Mouse (Mus musculus): Measurements from ENCODE around the gene Mia. TPM values are rescaled to one million over a fixed set of nuclear protein-coding genes. Genes with fewer than 3 reads are reported as not detected.

Mia gene
- total RNA-seq, 2 experiments from 2014 or later = 0.68 to 1.6 TPM

- intact Hi-C loops (cut with DNase I) = loop anchor here (2.0 kb wide), 2 partner anchors 29 to 63 kb away; partner anchors contain the start of genes BC024978 and Itpkc
- DNase-seq (ENCODE audit: extremely low spot score in 1 of 2, low spot score in 2 of 2) = peak; percentile 74 to 81
These were observed 14.7 kb downstream of the Mia start for GRCm38 (mm10) chr7:27166229-27166613.

GRCm38 (mm10) chr7:27165696-27166095, 15.3 kb downstream of the Mia start:
- no peak for TF ChIP-seq CTCF (IDR thresholded peaks at IDR 0.05)
- DNase-seq (ENCODE audit: extremely low spot score in 1 of 2, low spot score in 2 of 2) = no peak
- Histone ChIP-seq H3K27ac (peak overlapping the region; percentile 98), H3K4me3 (peak overlapping the region; percentile 71)
- intact Hi-C loops (cut with DNase I) = loop anchor here (2.0 kb wide), 2 partner anchors 29 to 63 kb away; partner anchors contain the start of genes BC024978 and Itpkc

More at GRCm38 (mm10) chr7:27166229-27166613, 14.7 kb downstream of the Mia start:
- no peak for TF ChIP-seq CTCF (IDR thresholded peaks at IDR 0.05)
- peak overlapping the region; percentile 98 for H3K27ac ChIP-seq
- H3K4me3 ChIP-seq = peak overlapping the region; percentile 71

- Histone ChIP-seq H3K27ac (peak overlapping the region; percentile 98), H3K4me3 (peak overlapping the region; percentile 71)
- intact Hi-C loops (cut with DNase I) = no loop called here
- TF ChIP-seq CTCF (IDR thresholded peaks at IDR 0.05) = no peak
- no peak for DNase-seq (ENCODE audit: extremely low spot score in 1 of 2, low spot score in 2 of 2)
These were observed 15.8 kb downstream of the Mia start for GRCm38 (mm10) chr7:27165007-27165655.

- peak overlapping the region; percentile 98 for H3K27ac ChIP-seq
These were observed 16.6 kb downstream of the Mia start for GRCm38 (mm10) chr7:27164112-27164947.

GRCm38 (mm10) chr7:27163450-27163805, 17.5 kb downstream of the Mia start:
- intact Hi-C loops (cut with DNase I) = no loop called here
- DNase-seq (ENCODE audit: extremely low spot score in 1 of 2, low spot score in 2 of 2) = no peak
- Histone ChIP-seq H3K4me3 (peak overlapping the region; percentile 71), H3K27ac (peak overlapping the region; percentile 98; the same call in 1 of the 2 replicates)
- no peak for TF ChIP-seq CTCF (IDR thresholded peaks at IDR 0.05)

More at GRCm38 (mm10) chr7:27164112-27164947, 16.6 kb downstream of the Mia start:
- no peak for TF ChIP-seq CTCF (IDR thresholded peaks at IDR 0.05)
- intact Hi-C loops (cut with DNase I) = no loop called here
- H3K4me3 ChIP-seq = peak overlapping the region; percentile 71
- DNase-seq (ENCODE audit: extremely low spot score in 1 of 2, low spot score in 2 of 2) = no peak

GRCm38 (mm10) chr7:27162780-27163449, 18.0 kb downstream of the Mia start:
- no peak for TF ChIP-seq CTCF (IDR thresholded peaks at IDR 0.05)
- H3K4me3 ChIP-seq = peak overlapping the region; percentile 71; the same call in 1 of the 2 replicates
- intact Hi-C loops (cut with DNase I) = no loop called here
- no peak for DNase-seq (ENCODE audit: extremely low spot score in 1 of 2, low spot score in 2 of 2)
- H3K27ac ChIP-seq = no peak overlapping the region

GRCm38 (mm10) chr7:27161744-27162143, 19.2 kb downstream of the Mia start:
- intact Hi-C loops (cut with DNase I) = no loop called here
- no peak overlapping the region for H3K27ac ChIP-seq
- no peak for DNase-seq (ENCODE audit: extremely low spot score in 1 of 2, low spot score in 2 of 2)
- no peak for TF ChIP-seq CTCF (IDR thresholded peaks at IDR 0.05)
- H3K4me3 ChIP-seq = no peak overlapping the region

GRCm38 (mm10) chr7:27160921-27161320, 20.0 kb downstream of the Mia start:
- H3K4me3 ChIP-seq = no peak overlapping the region
- intact Hi-C loops (cut with DNase I) = no loop called here
- H3K27ac ChIP-seq = no peak overlapping the region
- no peak for TF ChIP-seq CTCF (IDR thresholded peaks at IDR 0.05)
- peak in 1 of 2 experiments; percentile 8 for DNase-seq (ENCODE audit: extremely low spot score in 1 of 2, low spot score in 2 of 2)

- TF ChIP-seq CTCF (IDR thresholded peaks at IDR 0.05) = peak; percentile 97
- intact Hi-C loops (cut with DNase I) = no loop called here
- H3K27ac ChIP-seq = no peak overlapping the region; the same call in 1 of the 2 replicates
- no peak overlapping the region for H3K4me3 ChIP-seq
- peak; percentile 85 to 86 for DNase-seq (ENCODE audit: extremely low spot score in 1 of 2, low spot score in 2 of 2)
These were observed 21.1 kb downstream of the Mia start for GRCm38 (mm10) chr7:27159882-27160281.

- no peak for TF ChIP-seq CTCF (IDR thresholded peaks at IDR 0.05)
- DNase-seq (ENCODE audit: extremely low spot score in 1 of 2, low spot score in 2 of 2) = peak in 1 of 2 experiments; percentile 9
- Histone ChIP-seq H3K27ac (no peak overlapping the region), H3K4me3 (no peak overlapping the region)
- intact Hi-C loops (cut with DNase I) = no loop called here
These were observed 21.7 kb downstream of the Mia start for GRCm38 (mm10) chr7:27159256-27159655.

- intact Hi-C loops (cut with DNase I) = no loop called here
- H3K27ac ChIP-seq = no peak overlapping the region
- no peak overlapping the region for H3K4me3 ChIP-seq
- DNase-seq (ENCODE audit: extremely low spot score in 1 of 2, low spot score in 2 of 2) = no peak
- no peak for TF ChIP-seq CTCF (IDR thresholded peaks at IDR 0.05)
These were observed 22.8 kb downstream of the Mia start for GRCm38 (mm10) chr7:27158171-27158570.

- Histone ChIP-seq H3K4me3 (no peak overlapping the region), H3K27ac (no peak overlapping the region)
- no peak for TF ChIP-seq CTCF (IDR thresholded peaks at IDR 0.05)
- DNase-seq (ENCODE audit: extremely low spot score in 1 of 2, low spot score in 2 of 2) = peak in 1 of 2 experiments; percentile 58
- intact Hi-C loops (cut with DNase I) = no loop called here
These were observed 25.0 kb downstream of the Mia start for GRCm38 (mm10) chr7:27156005-27156404.

Data from left cerebral cortex, adult 2 months (tissue).